ENCODE assay signal across 21 mouse cellular contexts in the genomic region with DNA sequence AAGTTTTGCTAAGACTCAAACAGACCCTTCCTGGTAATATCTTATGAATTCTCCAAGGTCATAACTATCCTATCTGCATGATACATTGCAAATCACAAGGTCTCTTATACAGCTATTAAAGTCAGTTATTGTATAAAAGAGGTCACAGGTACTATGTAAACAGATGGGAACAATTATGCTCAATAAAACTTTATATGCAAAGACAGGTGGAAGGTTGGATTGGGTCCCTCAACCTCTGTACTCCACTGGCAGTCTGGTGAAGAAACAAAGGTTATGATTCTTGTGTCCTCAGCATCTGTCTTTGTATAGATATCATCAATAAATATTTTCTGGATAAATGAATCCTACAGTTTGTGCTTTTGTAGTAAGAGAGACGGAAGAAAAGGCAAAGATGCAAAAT.
DNase-seq lines count a peak whose midpoint lies in the region; ATAC-seq and TF ChIP-seq lines count a peak whose summit lies in the region.
"Had no signal": no experiment of that assay in that cellular context is flagged by ENCODE, and none has a peak within 500 bp of the region (broad histone marks: within the 10 kb centered on the region; RNA-seq: fewer than 3 reads in every experiment).

No protein-coding gene starts in this region.

- no peaks in the 10 kb centered on the region for H3K27me3 ChIP-seq in intestine, postnatal 0 days (replicated peaks; ENCODE audit: control insufficient read depth, insufficient read depth, low read length)
- no peaks in the 10 kb centered on the region for H3K27me3 ChIP-seq in midbrain, embryonic 11.5 days (ENCODE audit: control insufficient read depth, insufficient read depth, low read length)
- H3K27me3 ChIP-seq: forebrain, embryonic 13.5 days; hindbrain, embryonic 13.5 days had no signal

- TF ChIP-seq POLR2A in bone marrow macrophage, adult 2 months (IDR thresholded peaks at IDR 0.05; ENCODE audit: borderline replicate concordance, low read depth, low read length), result no peak
- no peak for TF ChIP-seq POLR2A in olfactory bulb, adult 2 months (IDR thresholded peaks at IDR 0.05; ENCODE audit: insufficient read depth, low read depth, low read length)

- peak; percentile 2 for DNase-seq in cerebellum, adult 9-11 months
- no peak for DNase-seq in cerebellum, adult 11-12 months
- DNase-seq in lung, postnatal 4 days, result no peak
- DNase-seq in midbrain, embryonic 11.5 days (ENCODE audit: low spot score, missing footprints), result no peak
- DNase-seq in ovary, postnatal 14 days (ENCODE audit: low spot score), result no peak
- DNase-seq: B cell, adult 2 months; cerebellum, postnatal 14 days; gastrocnemius, postnatal 10 days; gastrocnemius, postnatal 36 days; heart, postnatal 36 days; kidney, adult 11 months had no signal

- no peak for TF ChIP-seq CTCF in bone marrow macrophage, adult 2 months (IDR thresholded peaks at IDR 0.05; ENCODE audit: low read depth, low read length)
- no peak for TF ChIP-seq CTCF in intestine, postnatal 0 days (IDR thresholded peaks at IDR 0.05; ENCODE audit: low read depth)
- TF ChIP-seq CTCF in olfactory bulb, adult 2 months (IDR thresholded peaks at IDR 0.05; ENCODE audit: insufficient read depth, low read depth, low read length), result no peak

- no peak overlapping the region for H3K9ac ChIP-seq in intestine, postnatal 0 days (ENCODE audit: low read depth, low read length)
- H3K9ac ChIP-seq in midbrain, embryonic 11.5 days (ENCODE audit: low read length), result no peak overlapping the region
- H3K9ac ChIP-seq: forebrain, embryonic 13.5 days; hindbrain, embryonic 13.5 days had no signal

- H3K27ac ChIP-seq in bone marrow macrophage, adult 2 months (ENCODE audit: insufficient read depth, low read depth, low read length), result peak overlapping the region; percentile 95
- peak overlapping the region; percentile 55 for H3K27ac ChIP-seq in intestine, postnatal 0 days (ENCODE audit: low read depth, low read length)
- H3K27ac ChIP-seq in olfactory bulb, adult 2 months (ENCODE audit: insufficient read depth, low read depth, low read length), result peak overlapping the region; percentile 24; the same call in 1 of the 2 replicates
- H3K27ac ChIP-seq in midbrain, embryonic 11.5 days (ENCODE audit: low read depth, low read length), result no peak overlapping the region
- H3K27ac ChIP-seq: forebrain, embryonic 10.5 days; forebrain, embryonic 13.5 days; hindbrain, embryonic 10.5 days; hindbrain, embryonic 13.5 days had no signal

- no peaks in the 10 kb centered on the region for H3K9me3 ChIP-seq in intestine, postnatal 0 days (ENCODE audit: control insufficient read depth)
- H3K9me3 ChIP-seq in midbrain, embryonic 11.5 days (ENCODE audit: control insufficient read depth, low read length), result no peaks in the 10 kb centered on the region
- H3K9me3 ChIP-seq: forebrain, embryonic 10.5 days; forebrain, embryonic 13.5 days; hindbrain, embryonic 10.5 days; hindbrain, embryonic 13.5 days had no signal

- 70% methylated on average over 1 of the region's 1 CpGs for WGBS in intestine, postnatal 0 days
- 98% methylated on average over 1 of the region's 1 CpGs for WGBS in olfactory bulb, adult 2 months
- WGBS in midbrain, embryonic 11.5 days, result 95% methylated on average over 1 of the region's 1 CpGs

- peak overlapping the region; percentile 53 for H3K4me3 ChIP-seq in bone marrow macrophage, adult 2 months (ENCODE audit: insufficient read depth, low read length)
- no peak overlapping the region for H3K4me3 ChIP-seq in intestine, postnatal 0 days (ENCODE audit: low read depth, low read length)
- no peak overlapping the region for H3K4me3 ChIP-seq in olfactory bulb, adult 2 months (ENCODE audit: insufficient read depth, low read depth, low read length)
- no peak overlapping the region for H3K4me3 ChIP-seq in midbrain, embryonic 11.5 days (ENCODE audit: low read depth, low read length)
- H3K4me3 ChIP-seq: forebrain, embryonic 10.5 days; forebrain, embryonic 13.5 days; hindbrain, embryonic 10.5 days; hindbrain, embryonic 13.5 days had no signal

- peak; percentile 71 for ATAC-seq in intestine, postnatal 0 days
- no peak for ATAC-seq in midbrain, embryonic 11.5 days (ENCODE audit: low FRiP score)
- ATAC-seq: forebrain, embryonic 13.5 days; forebrain, embryonic 16.5 days; hindbrain, embryonic 16.5 days had no signal

- 0 out of 2 replicates have a peak, but pooled peaks cover 4% of the 10 kb centered on the region for H3K36me3 ChIP-seq in intestine, postnatal 0 days (ENCODE audit: control insufficient read depth, insufficient read depth)
- no peaks in the 10 kb centered on the region for H3K36me3 ChIP-seq in midbrain, embryonic 11.5 days (ENCODE audit: control insufficient read depth, insufficient read depth, low read length)
- H3K36me3 ChIP-seq: hindbrain, embryonic 13.5 days had no signal

- H3K4me2 ChIP-seq in intestine, postnatal 0 days (replicated peaks; ENCODE audit: low read depth), result no peak overlapping the region
- no peak overlapping the region for H3K4me2 ChIP-seq in midbrain, embryonic 11.5 days
- H3K4me2 ChIP-seq: forebrain, embryonic 13.5 days; heart, embryonic 11.5 days; hindbrain, embryonic 13.5 days had no signal

- peaks cover 70% of the 10 kb centered on the region for H3K4me1 ChIP-seq in bone marrow macrophage, adult 2 months (ENCODE audit: control insufficient read depth, insufficient read depth, low read length)
- no peaks in the 10 kb centered on the region for H3K4me1 ChIP-seq in intestine, postnatal 0 days (replicated peaks; ENCODE audit: control insufficient read depth, insufficient read depth, low read length)
- H3K4me1 ChIP-seq in olfactory bulb, adult 2 months (ENCODE audit: control insufficient read depth, insufficient read depth, low read length), result peaks cover 7% of the 10 kb centered on the region
- H3K4me1 ChIP-seq in midbrain, embryonic 11.5 days (ENCODE audit: control insufficient read depth, insufficient read depth, low read length), result no peaks in the 10 kb centered on the region; the same call in 1 of the 2 replicates
